ENCODE assay signal across 8 mouse cellular contexts in the genomic region with DNA sequence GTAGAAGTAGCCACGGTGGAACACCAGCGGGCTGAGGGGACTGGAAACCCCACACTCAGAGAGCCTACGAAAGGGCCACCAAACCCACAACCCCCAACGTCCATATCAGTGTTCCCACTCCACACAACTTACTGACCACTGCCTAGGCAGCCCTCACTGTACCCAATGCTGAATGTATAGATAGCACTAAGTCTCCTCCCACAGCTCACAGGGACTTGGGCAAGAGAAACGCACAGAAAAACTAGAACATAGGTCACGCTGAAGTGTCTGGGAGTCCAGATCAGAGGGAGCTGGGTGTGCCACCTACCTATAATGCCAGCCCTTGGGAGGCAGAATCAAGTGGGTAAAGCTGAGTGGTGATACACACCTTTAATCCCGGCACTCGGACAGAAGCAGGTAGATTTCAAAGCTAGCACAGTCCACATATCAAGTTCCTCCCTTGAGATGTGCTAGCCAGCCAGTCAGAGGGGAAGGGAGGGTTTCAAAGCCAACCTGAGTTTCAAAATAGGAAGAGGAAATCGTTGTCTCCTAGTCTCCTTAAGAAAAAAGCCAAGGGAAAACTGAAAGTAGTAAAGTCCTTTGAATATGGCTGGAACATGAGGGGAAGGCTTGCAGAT. TPM values are rescaled to one million over a fixed set of nuclear protein-coding genes. Genes with fewer than 3 reads are reported as not detected.
DNase-seq lines count a peak whose midpoint lies in the region; ATAC-seq and TF ChIP-seq lines count a peak whose summit lies in the region.

No protein-coding gene starts in this region.

- TF ChIP-seq EP300 in MEL (IDR thresholded peaks at IDR 0.05; ENCODE audit: low read depth in 1 of 2, low read length in 2 of 2): no peak; a peak in 1 of 4 replicates

- no peak for ATAC-seq in hindbrain, embryonic 15.5 days (ENCODE audit: low FRiP score, low read depth)

- no peaks in the 10 kb centered on the region for H3K9me3 ChIP-seq in MEL (replicated peaks; ENCODE audit: insufficient read depth, low read length)
- H3K9me3 ChIP-seq in embryonic facial prominence, embryonic 10.5 days: no peaks in the 10 kb centered on the region
- no peaks in the 10 kb centered on the region for H3K9me3 ChIP-seq in hindbrain, embryonic 15.5 days

- H3K27me3 ChIP-seq in MEL (ENCODE audit: control insufficient read depth in 1 of 2, insufficient read depth in 2 of 2, low read length in 2 of 2): no peaks in the 10 kb centered on the region
- H3K27me3 ChIP-seq in embryonic facial prominence, embryonic 10.5 days (replicated peaks; ENCODE audit: low read depth, poor library complexity, severe bottlenecking): no peaks in the 10 kb centered on the region
- H3K27me3 ChIP-seq in hindbrain, embryonic 15.5 days: no peaks in the 10 kb centered on the region

- peak overlapping the region; percentile 59 to 93 for H3K4me3 ChIP-seq in MEL (ENCODE audit: control insufficient read depth in 1 of 2, insufficient read depth in 1 of 2, low read depth in 2 of 2, low read length in 2 of 2)
- peak overlapping the region; percentile 79 for H3K4me3 ChIP-seq in embryonic facial prominence, embryonic 10.5 days
- peak overlapping the region; percentile 68 for H3K4me3 ChIP-seq in hindbrain, embryonic 15.5 days
- peak overlapping the region; percentile 76 for H3K4me3 ChIP-seq in macrophage (ENCODE audit: inconsistent target)

- TF ChIP-seq POLR2A in MEL (IDR thresholded peaks at IDR 0.05; ENCODE audit: control insufficient read depth in 1 of 2, insufficient read depth in 1 of 2, low read depth in 1 of 2, low read length in 2 of 2, poor library complexity in 1 of 2): no peak

- peak overlapping the region; percentile 88 for H3K9ac ChIP-seq in MEL (ENCODE audit: control insufficient read depth, low read depth, low read length, poor library complexity, severe bottlenecking)
- H3K9ac ChIP-seq in hindbrain, embryonic 15.5 days: peak overlapping the region; percentile 65; the same call in 1 of the 2 replicates

- DNase-seq in MEL (ENCODE audit: low read depth, low spot score): peak; percentile 71
- DNase-seq in embryonic facial prominence, embryonic 10.5 days (ENCODE audit: low spot score): no peak
- DNase-seq in c-Kit-positive CD71-positive TER-119-positive erythroid progenitor cells, embryonic 14.5 days (ENCODE audit: low spot score): no peak
- no peak for DNase-seq in layer of hippocampus, adult 8-10 months (ENCODE audit: low spot score in 2 of 2)
- no peak for DNase-seq in B cell, adult 2 months
- no peak for DNase-seq in kidney, adult 18-20 months

- TF ChIP-seq CTCF in MEL (IDR thresholded peaks at IDR 0.05 in 2 of 3, conservative IDR thresholded peaks at IDR 0.05 in 1 of 3; ENCODE audit: control insufficient read depth in 1 of 3, insufficient read depth in 1 of 3, low read depth in 2 of 3, low read length in 3 of 3, poor library complexity in 1 of 3, severe bottlenecking in 1 of 3): no peak

- peaks cover 15 to 40% of the 10 kb centered on the region in 2 experiments for H3K36me3 ChIP-seq in MEL (ENCODE audit: control insufficient read depth in 1 of 2, insufficient read depth in 2 of 2, low read length in 2 of 2)
- H3K36me3 ChIP-seq in embryonic facial prominence, embryonic 10.5 days (replicated peaks): peaks cover 15% of the 10 kb centered on the region
- no peaks in the 10 kb centered on the region for H3K36me3 ChIP-seq in hindbrain, embryonic 15.5 days
- H3K36me3 ChIP-seq in macrophage (ENCODE audit: inconsistent target): no peaks in the 10 kb centered on the region

- peaks cover 60% of the 10 kb centered on the region for H3K79me2 ChIP-seq in MEL (ENCODE audit: control insufficient read depth, insufficient read depth, low read length, poor library complexity)
- H3K79me2 ChIP-seq in macrophage (ENCODE audit: inconsistent target): peaks cover 50% of the 10 kb centered on the region

- H3K27ac ChIP-seq in MEL (ENCODE audit: control insufficient read depth, low read depth, low read length) (peak overlapping the region; percentile 85), macrophage (peak overlapping the region; percentile 68)
- no peak overlapping the region for H3K27ac ChIP-seq in embryonic facial prominence, embryonic 10.5 days (replicated peaks)
- H3K27ac ChIP-seq in hindbrain, embryonic 15.5 days (replicated peaks): no peak overlapping the region

- H3K4me1 ChIP-seq in MEL (ENCODE audit: control insufficient read depth in 1 of 2, insufficient read depth in 2 of 2, low read length in 2 of 2): peaks cover 30 to 31% of the 10 kb centered on the region in 2 experiments
- H3K4me1 ChIP-seq in embryonic facial prominence, embryonic 10.5 days: peaks cover 31% of the 10 kb centered on the region
- peaks cover 28% of the 10 kb centered on the region for H3K4me1 ChIP-seq in hindbrain, embryonic 15.5 days (replicated peaks)

- peak overlapping the region; percentile 85 for H3K4me2 ChIP-seq in hindbrain, embryonic 15.5 days

- WGBS in embryonic facial prominence, embryonic 10.5 days: 79% methylated on average over 9 of the region's 9 CpGs
- 89% methylated on average over 9 of the region's 9 CpGs for WGBS in hindbrain, embryonic 15.5 days
- 49% methylated on average over 9 of the region's 9 CpGs for WGBS in macrophage (ENCODE audit: missing documents)

- no peak for TF ChIP-seq RAD21 in MEL (IDR thresholded peaks at IDR 0.05; ENCODE audit: low read depth, low read length)

TF ChIP-seq in MEL, 35 proteins besides CTCF, POLR2A, EP300 and RAD21:
- TF ChIP-seq MAX (IDR thresholded peaks at IDR 0.05; ENCODE audit: low read length) (no peak), ZC3H11A (IDR thresholded peaks at IDR 0.05; ENCODE audit: low read depth, low read length) (no peak), NRF1 (IDR thresholded peaks at IDR 0.05; ENCODE audit: insufficient read depth, low read depth, low read length, poor library complexity, severe bottlenecking) (no peak), USF1 (IDR thresholded peaks at IDR 0.05; ENCODE audit: low read depth, low read length) (no peak), MXI1 (IDR thresholded peaks at IDR 0.05; ENCODE audit: low read depth, low read length) (0 out of 2 replicates have a peak, but pooled peaks have one; percentile 4), ELF1 (IDR thresholded peaks at IDR 0.05; ENCODE audit: low read depth, low read length) (peak; percentile 42; the same call in 1 of the 2 replicates), POLR2AphosphoS5 (IDR thresholded peaks at IDR 0.05; ENCODE audit: borderline replicate concordance, low read depth, low read length) (no peak), JUND (IDR thresholded peaks at IDR 0.05; ENCODE audit: low read depth, low read length) (no peak), USF2 (IDR thresholded peaks at IDR 0.05; ENCODE audit: borderline replicate concordance in 1 of 2, insufficient read depth in 1 of 2, low read depth in 1 of 2, low read length in 2 of 2) (no peak), GATA1 (IDR thresholded peaks at IDR 0.05; ENCODE audit: low read depth, low read length) (no peak), ZNF384 (IDR thresholded peaks at IDR 0.05; ENCODE audit: low read depth, low read length) (no peak), ZKSCAN1 (IDR thresholded peaks at IDR 0.05; ENCODE audit: low read depth, low read length) (no peak), KAT2A (conservative IDR thresholded peaks at IDR 0.05; ENCODE audit: low read depth, low read length) (no peak), NELFE (IDR thresholded peaks at IDR 0.05; ENCODE audit: low read depth, low read length) (no peak; the same call in 1 of the 2 replicates), TAL1 (IDR thresholded peaks at IDR 0.05; ENCODE audit: low read length) (peak; percentile 36), TBP (IDR thresholded peaks at IDR 0.05; ENCODE audit: low read depth, low read length) (no peak), MYB (IDR thresholded peaks at IDR 0.05; ENCODE audit: low read depth, low read length) (no peak), TCF12 (IDR thresholded peaks at IDR 0.05; ENCODE audit: low read depth, low read length) (no peak), E2F4 (IDR thresholded peaks at IDR 0.05; ENCODE audit: borderline replicate concordance, low read depth, low read length) (no peak), MAZ (IDR thresholded peaks at IDR 0.05; ENCODE audit: low read depth, low read length) (0 out of 2 replicates have a peak, but pooled peaks have one; percentile 2), HCFC1 (IDR thresholded peaks at IDR 0.05; ENCODE audit: low read depth, low read length) (no peak)

RNA-seq across cellular contexts. Expression of a gene that starts 1.9 kb away (rescaled TPM):
- 188 and 238 TPM in 2 replicates for total RNA-seq in MEL (2012; rRNA removed)
- polyA plus RNA-seq in MEL (2012; ENCODE audit: insufficient read depth in 1 of 2, insufficient read length in 2 of 2, low read depth in 1 of 2, low replicate concordance in 2 of 2, missing spikeins in 1 of 2) (100 to 1,000 TPM in 1 of 2 experiments, 10 to 100 TPM in 1; 93.4 to 180 TPM), macrophage (2018) (8.3 to 10.7 TPM (median 10.0 TPM) in 3 replicates)
- polyA plus RNA-seq in embryonic facial prominence, embryonic 10.5 days (2016; fragmentation: Nextera tagmentation; extraction: Ambion mirVana): 2.3 TPM in 2 replicates
- polyA plus RNA-seq in hindbrain, embryonic 15.5 days (2015; fragmentation: Nextera tagmentation; extraction: Ambion mirVana): 2.8 and 3.1 TPM in 2 replicates
- total RNA-seq in macrophage (2018; cell fraction: chromatin; rRNA removed): 10 to 100 TPM in 10 of 26 experiments, 1 to 10 TPM in 15, under 1 TPM in 1; 0.76 to 21.0 (median 8.4) TPM
- 10 to 100 TPM in 15 of 26 experiments, 1 to 10 TPM in 11; 6.1 to 14.8 (median 11.2) TPM for total RNA-seq in macrophage (2018; cell fraction: cytosol; rRNA removed)
- total RNA-seq in macrophage (2018; cell fraction: nucleus; rRNA removed): 10 to 100 TPM in 8 of 26 experiments, 1 to 10 TPM in 18; 2.0 to 21.3 (median 7.6) TPM
- total RNA-seq in layer of hippocampus, adult 8-10 months (2022): 10 to 100 TPM; 12.9 to 17.6 (median 14.5) TPM

RNA-seq across cellular contexts. Expression of a gene that starts 54.2 kb away (rescaled TPM):
- total RNA-seq in MEL (2012; rRNA removed): 9.0 and 9.1 TPM in 2 replicates
- 1 to 10 TPM in 1 of 2 experiments, not detected in 1; 9.9 TPM for polyA plus RNA-seq in MEL (2012; ENCODE audit: insufficient read depth in 1 of 2, insufficient read length in 2 of 2, low read depth in 1 of 2, low replicate concordance in 2 of 2, missing spikeins in 1 of 2)
- polyA plus RNA-seq in embryonic facial prominence, embryonic 10.5 days (2016; fragmentation: Nextera tagmentation; extraction: Ambion mirVana): 7.7 and 9.0 TPM in 2 replicates
- polyA plus RNA-seq in hindbrain, embryonic 15.5 days (2015; fragmentation: Nextera tagmentation; extraction: Ambion mirVana): 12.4 and 13.1 TPM in 2 replicates
- 10 to 100 TPM in 16 of 26 experiments, 1 to 10 TPM in 10; 2.0 to 48.8 (median 17.9) TPM for total RNA-seq in macrophage (2018; cell fraction: chromatin; rRNA removed)
- 10 to 100 TPM in 9 of 26 experiments, 1 to 10 TPM in 17; 2.3 to 17.5 (median 8.7) TPM for total RNA-seq in macrophage (2018; cell fraction: cytosol; rRNA removed)
- 10 to 100 TPM in 16 of 26 experiments, 1 to 10 TPM in 10; 4.3 to 34.5 (median 14.5) TPM for total RNA-seq in macrophage (2018; cell fraction: nucleus; rRNA removed)
- 11.0 to 14.7 TPM (median 11.2 TPM) in 3 replicates for polyA plus RNA-seq in macrophage (2018)
- 10 to 100 TPM; 20.5 to 24.2 (median 23.1) TPM for total RNA-seq in layer of hippocampus, adult 8-10 months (2022)

Comparison
In these comparisons a context has a peak if more than half of its experiments do, and no peak if none do; other contexts are left out.
1. H3K27ac ChIP-seq: peak in MEL (single experiment) and macrophage (single experiment); none in embryonic facial prominence, embryonic 10.5 days (single experiment) and hindbrain, embryonic 15.5 days (single experiment).
2. Peak in every context shown above with its lines, with median percentiles within 50 percentile points of each other: H3K4me3 ChIP-seq.